Mouse (Mus musculus) heart, embryonic 15.5 days (tissue): ENCODE data around the gene Rab35. TPM values are rescaled to one million over a fixed set of nuclear protein-coding genes. Genes with fewer than 3 reads are reported as not detected.

Experiments
- microRNA-seq: library from miRNA; unstranded; fragments of <30 nt; microRNA quantifications from one replicate; pipeline ENCODE4, GENCODE M21; 2016
- polyA plus RNA-seq: library from polyadenylated mRNA; unstranded; fragments of >200 nt; fragmentation: Nextera tagmentation; extraction: Ambion mirVana; gene quantifications from 2 replicates; pipeline ENCODE4 v1.2.1, GENCODE M21; 2015

Rab35 gene
- polyA plus RNA-seq, 1 experiment from 2014 or later: 13.7 TPM

Small RNA genes within 50 kb of the gene (microRNA-seq; reads per million reads assigned to microRNA genes)
- not detected for gene Mir7030

Other genes with a start within 250 kb of the Rab35 start
- gene Msi1, start 202.3 kb upstream of the Rab35 start, polyA plus RNA-seq: 2.0 and 3.5 TPM in 2 replicates
- gene Pla2g1b, start 165.6 kb upstream of the Rab35 start, polyA plus RNA-seq: 0.32 and 0.52 TPM in 2 replicates
- 20.9 TPM in 2 replicates for gene Sirt4, start 147.2 kb upstream of the Rab35 start, polyA plus RNA-seq
- gene Pxn, start 125.2 kb upstream of the Rab35 start, polyA plus RNA-seq: 33.5 and 46.2 TPM in 2 replicates
- gene Rplp0, start 72.4 kb upstream of the Rab35 start, polyA plus RNA-seq: 925 and 1,001 TPM in 2 replicates
- 20.9 and 28.8 TPM in 2 replicates for gene Gcn1l1, start 66.7 kb upstream of the Rab35 start, polyA plus RNA-seq
- gene Bicdl1, start 99.7 kb downstream of the Rab35 start, polyA plus RNA-seq: 6.6 and 10.1 TPM in 2 replicates
- 19.9 and 20.9 TPM in 2 replicates for gene Cit, start 213.4 kb downstream of the Rab35 start, polyA plus RNA-seq